Mouse (Mus musculus) CD4-positive, CD25-positive, alpha-beta regulatory T cell, adult 4 months (primary cell): ENCODE data around the gene Uncx. TPM values are rescaled to one million over a fixed set of nuclear protein-coding genes. Genes with fewer than 3 reads are reported as not detected.
"Not testable (repeated sequence)": the region's sequence is repeated elsewhere in the genome, so short reads cannot be mapped to it uniquely, and the experiment has no call there.

Experiments used
- ATAC-seq: one replicate; pipeline ENCODE4 v1.8.0; 2017
- polyA plus RNA-seq, 2 experiments: library from polyadenylated mRNA; unstranded; fragments of 100-300 nt; shearing (Covaris generic); gene quantifications; one replicate each; pipeline ENCODE4 v1.2.1; 2017

Gene Uncx
- polyA plus RNA-seq, 2 experiments from 2014 or later, result not detected

- ATAC-seq, result no peak
These were observed 21.4 kb downstream of the Uncx start for GRCm38 (mm10) chr5:139564663-139565062.

DNA sequence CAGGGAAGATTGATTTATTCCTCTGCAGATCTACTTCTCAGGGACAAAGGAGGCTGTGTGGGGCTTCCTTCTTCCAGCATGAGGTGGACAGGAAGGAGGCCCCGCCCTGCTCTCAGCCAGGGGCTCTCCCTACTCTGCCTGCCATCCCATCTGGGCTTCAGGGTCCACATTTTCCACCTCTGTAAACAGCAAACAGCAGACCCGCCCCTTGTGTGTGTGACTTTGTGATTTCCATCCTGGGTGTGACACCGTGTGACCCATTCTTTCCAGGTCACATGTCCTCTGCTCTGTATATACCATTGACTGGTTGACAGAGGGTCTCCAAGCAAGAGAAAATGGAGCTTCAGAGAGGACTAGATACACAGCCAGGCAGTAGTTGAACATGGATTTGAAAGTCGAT is 22.2 kb downstream of the Uncx start:
- no peak for ATAC-seq

- no peak for ATAC-seq
These were observed 23.5 kb downstream of the Uncx start for GRCm38 (mm10) chr5:139566640-139567399.

GRCm38 (mm10) chr5:139568079-139568478 is 24.8 kb downstream of the Uncx start:
- ATAC-seq, result no peak

GRCm38 (mm10) chr5:139572526-139572925 is 29.2 kb downstream of the Uncx start:
- no peak for ATAC-seq

GRCm38 (mm10) chr5:139573606-139574311 is 30.5 kb downstream of the Uncx start:
- ATAC-seq, result no peak

DNA sequence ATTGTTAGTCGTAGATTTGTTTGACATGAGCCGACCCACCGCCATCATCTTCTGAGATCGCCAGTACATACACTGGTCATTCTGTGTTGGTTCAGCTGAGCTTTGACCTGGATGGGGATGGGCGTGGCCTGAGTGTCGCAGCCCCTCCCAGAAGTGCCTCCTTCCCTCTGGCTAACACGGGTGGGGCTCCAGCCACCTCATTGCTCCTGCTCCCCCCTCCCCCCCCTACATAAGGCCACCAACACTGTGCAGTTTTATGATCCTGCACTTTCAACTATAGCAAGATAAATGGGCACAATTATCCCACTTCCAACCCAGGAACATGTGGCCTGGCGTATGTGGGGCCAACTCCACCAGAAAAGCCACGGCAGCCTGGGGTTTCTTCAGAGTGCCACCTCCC is 31.8 kb downstream of the Uncx start:
- no peak for ATAC-seq

DNA sequence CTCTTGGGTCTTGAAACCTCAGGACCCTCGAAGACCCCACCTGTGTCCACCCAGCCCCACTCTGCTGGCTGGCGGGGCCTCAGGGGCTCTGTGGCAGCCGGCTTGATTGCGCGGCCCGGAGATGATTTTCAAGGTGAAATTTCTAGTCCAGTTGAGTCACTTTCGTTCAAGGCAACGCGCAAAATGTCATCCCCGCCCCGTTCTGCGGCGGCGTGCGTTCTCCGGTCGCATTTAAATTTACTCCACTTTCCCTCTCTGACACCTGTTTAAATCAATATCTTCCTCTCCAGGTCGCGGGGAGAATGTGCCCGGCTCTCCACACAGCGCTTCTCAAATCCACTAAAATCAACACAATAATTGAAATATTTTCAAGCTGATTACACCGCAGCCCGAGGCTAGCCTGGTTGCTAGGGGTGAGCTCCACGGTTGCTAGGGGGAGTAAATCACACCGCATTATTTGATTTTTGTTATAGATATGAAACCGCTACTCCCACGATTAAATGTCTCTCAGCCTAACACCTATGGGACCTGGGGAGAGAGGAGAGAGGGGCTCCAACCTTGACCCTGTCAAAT is 37.0 kb downstream of the Uncx start:
- ATAC-seq, result no peak

DNA sequence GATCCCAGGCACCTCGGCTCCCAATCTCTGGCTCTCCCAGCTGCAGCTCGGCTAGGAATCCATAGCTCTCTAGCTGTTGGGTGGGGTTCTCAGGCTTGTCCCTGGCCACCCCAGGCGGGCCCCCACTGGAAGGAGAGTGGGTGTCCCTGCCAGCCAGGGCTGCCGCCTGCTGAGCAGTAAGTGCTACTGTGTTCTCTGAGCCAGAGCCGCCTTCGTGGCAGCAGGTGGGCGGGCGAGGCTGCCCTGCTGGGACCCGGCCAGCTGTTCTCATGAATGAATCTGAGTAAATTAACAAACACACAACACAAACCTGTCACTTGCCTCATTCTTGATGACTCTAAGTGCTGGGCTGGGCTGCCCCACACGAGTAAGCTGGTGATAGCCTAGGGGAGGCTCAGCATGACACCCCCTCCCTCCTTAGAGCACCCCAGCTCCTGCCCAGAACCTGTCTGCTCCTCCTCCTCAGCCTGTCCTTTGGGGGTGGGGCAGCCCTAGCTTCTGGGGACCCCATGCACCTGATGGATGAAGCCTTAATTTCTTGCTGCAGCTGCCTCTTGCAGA is 38.1 kb downstream of the Uncx start:
- no peak for ATAC-seq

- no peak for ATAC-seq
These were observed 41.9 kb downstream of the Uncx start for GRCm38 (mm10) chr5:139584971-139585747.

DNA sequence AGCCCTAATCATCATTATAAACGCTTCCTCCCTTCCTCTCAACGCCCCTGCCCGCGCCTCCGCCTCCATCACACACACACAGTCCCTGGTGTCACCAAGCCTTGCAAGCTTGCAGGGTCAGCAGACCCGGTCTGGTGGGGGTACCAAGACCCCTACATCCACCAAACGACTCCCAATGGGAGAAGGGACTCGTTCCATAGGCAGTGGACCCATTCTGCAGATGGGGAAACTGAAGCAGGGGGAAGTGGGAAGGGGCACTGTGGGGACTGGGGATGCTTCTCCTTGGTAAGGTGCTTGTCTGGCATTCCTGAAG is 42.4 kb downstream of the Uncx start:
- ATAC-seq, result no peak

DNA sequence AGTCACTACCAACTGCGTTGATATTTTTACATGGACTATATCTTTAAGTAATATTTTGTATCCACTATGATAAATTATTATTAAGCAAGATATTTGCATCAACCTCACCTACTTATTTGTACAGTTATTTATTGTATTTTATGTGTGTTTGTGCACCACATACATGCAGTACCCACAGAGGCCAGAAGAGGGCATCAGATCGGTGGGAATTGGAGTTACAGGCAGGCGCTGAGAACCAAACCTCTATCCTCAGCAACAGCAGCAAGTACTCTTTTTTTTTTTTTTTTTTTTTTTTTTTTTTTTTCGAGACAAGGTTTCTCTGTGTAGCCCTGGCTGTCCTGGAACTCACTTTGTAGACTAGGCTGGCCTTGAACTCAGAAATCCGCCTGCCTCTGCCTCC is 44.2 kb downstream of the Uncx start:
- ATAC-seq, result not testable (repeated sequence)

DNA sequence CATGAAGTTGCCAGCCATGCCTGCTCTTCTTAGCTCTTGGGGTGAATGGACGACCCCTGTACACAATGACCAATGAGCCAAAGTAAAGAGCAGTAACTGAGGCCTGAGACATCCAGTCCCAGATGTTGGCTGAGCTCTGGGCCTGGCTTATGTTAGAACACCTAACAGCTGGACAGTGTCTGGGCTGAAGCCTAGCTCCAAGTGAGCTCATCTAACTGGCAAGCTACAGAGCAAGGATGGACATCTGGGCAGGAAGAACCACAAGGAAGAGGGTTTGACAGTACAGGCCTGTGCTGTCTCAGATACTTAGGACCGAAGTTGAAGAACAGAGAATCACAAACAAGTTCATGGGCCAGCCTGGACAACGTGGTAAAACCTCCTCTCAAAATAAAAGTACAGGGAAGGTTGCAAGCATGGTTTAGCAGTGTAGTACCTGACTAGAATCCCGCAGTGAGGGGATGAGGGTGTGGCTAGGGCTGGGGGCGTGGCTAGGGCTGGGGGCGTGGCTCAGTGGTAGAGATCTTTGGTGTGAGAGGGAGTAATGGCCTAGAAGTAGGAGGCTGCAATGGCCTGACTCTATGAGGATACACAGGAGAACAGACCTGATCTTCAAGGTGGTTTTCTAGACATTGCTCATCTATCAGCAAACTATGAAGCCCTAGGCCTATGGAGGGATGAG is 47.5 kb downstream of the Uncx start:
- ATAC-seq, result not testable (repeated sequence)

DNA sequence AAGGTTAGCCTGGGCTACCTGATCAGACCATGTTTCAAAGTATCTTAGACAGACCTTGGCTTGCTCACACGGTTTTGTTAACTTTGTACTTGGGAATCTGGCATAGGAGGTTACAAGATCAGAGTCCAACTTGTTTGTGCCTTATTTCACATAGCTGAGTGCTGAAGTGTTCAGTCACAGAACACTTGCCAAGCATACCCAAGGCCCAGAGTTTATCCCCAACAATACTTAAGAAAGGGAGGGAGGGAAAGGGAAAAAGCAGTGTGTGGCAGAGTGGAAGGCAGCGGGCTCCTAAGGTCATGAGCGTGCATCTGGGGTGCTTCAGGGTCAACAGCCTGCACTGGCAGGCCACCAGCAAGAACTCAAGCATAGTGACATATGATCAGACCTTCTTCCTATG is 48.7 kb downstream of the Uncx start:
- no peak for ATAC-seq

GRCm38 (mm10) chr5:139592850-139593249 is 49.6 kb downstream of the Uncx start:
- no peak for ATAC-seq

DNA sequence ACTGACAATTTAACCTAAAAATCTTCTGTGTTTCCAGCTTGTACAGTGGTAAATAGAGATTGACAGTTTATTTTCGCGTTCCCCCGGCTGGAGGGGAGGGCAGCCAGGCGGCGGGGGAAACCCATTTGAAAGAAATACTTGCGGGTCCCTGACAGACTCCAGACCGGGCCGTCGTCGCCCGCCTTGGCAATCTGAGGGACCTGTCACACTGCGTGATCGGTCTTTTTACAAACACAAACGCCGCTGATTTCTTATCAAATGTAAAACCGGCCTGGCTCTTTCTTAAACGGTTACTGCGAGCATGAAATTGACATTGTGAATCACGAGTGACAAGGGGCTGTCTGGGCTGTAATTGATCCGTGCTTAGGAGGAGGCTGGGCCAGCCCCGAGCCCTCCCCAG is 50.5 kb downstream of the Uncx start:
- no peak for ATAC-seq

DNA sequence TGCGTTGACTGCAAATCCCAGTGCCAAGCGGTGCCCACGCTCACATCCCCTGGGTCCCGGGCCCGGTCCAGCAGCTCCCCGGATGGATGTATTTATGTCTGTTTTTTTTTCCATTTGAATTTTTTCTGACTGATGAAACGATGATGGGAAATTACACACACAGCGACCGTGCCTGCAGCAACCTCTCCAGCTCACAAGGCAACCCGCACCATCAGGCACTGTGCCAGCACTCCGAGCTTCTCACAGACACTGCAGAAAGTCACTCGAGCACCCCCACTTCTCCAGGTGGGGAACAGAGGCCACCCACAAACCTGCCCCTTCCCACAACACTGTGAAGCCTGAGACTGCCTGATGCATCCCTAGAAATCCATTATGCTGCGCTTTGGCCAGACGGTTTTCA is 51.7 kb downstream of the Uncx start:
- no peak for ATAC-seq

Other genes starting within 250 kb of the Uncx start
- gene Adap1, start 217.9 kb upstream of the Uncx start, polyA plus RNA-seq, result 1 to 10 TPM; 4.8 to 6.0 TPM
- 10 to 100 TPM; 49.9 to 52.2 TPM for gene Cox19, start 192.1 kb upstream of the Uncx start, polyA plus RNA-seq
- not detected for gene Cyp2w1, start 190.9 kb upstream of the Uncx start, polyA plus RNA-seq
- gene Gpr146, start 165.8 kb upstream of the Uncx start, polyA plus RNA-seq, result 10 to 100 TPM in 1 of 2 experiments, 1 to 10 TPM in 1; 8.1 to 11.3 TPM
- not detected for gene C130050O18Rik, start 138.2 kb upstream of the Uncx start, polyA plus RNA-seq
- gene Gper1, start 120.3 kb upstream of the Uncx start, polyA plus RNA-seq, result not detected
- 1 to 10 TPM; 2.5 to 6.8 TPM for gene 3110082I17Rik, start 83.0 kb upstream of the Uncx start, polyA plus RNA-seq
- 10 to 100 TPM; 10.2 to 10.6 TPM for gene Zfand2a, start 58.9 kb upstream of the Uncx start, polyA plus RNA-seq
- gene Micall2, start 192.8 kb downstream of the Uncx start, polyA plus RNA-seq, result not detected
- gene Ints1, start 232.2 kb downstream of the Uncx start, polyA plus RNA-seq, result 10 to 100 TPM in 1 of 2 experiments, 1 to 10 TPM in 1; 8.8 to 18.3 TPM
- 10 to 100 TPM; 13.6 to 17.2 TPM for gene Mafk, start 248.0 kb downstream of the Uncx start, polyA plus RNA-seq